Mouse (Mus musculus): ENCODE measurements around the gene Tmem95. TPM values are rescaled to one million over a fixed set of nuclear protein-coding genes. Genes with fewer than 3 reads are reported as not detected.
A peak's percentile ranks its signal among the peaks of the same experiment; 100 is the strongest.
"Not testable (repeated sequence)": the region's sequence is repeated elsewhere in the genome, so short reads cannot be mapped to it uniquely, and the experiment has no call there.

The Tmem95 gene
- polyA plus RNA-seq, 1 experiment from 2014 or later, result not detected

DNA sequence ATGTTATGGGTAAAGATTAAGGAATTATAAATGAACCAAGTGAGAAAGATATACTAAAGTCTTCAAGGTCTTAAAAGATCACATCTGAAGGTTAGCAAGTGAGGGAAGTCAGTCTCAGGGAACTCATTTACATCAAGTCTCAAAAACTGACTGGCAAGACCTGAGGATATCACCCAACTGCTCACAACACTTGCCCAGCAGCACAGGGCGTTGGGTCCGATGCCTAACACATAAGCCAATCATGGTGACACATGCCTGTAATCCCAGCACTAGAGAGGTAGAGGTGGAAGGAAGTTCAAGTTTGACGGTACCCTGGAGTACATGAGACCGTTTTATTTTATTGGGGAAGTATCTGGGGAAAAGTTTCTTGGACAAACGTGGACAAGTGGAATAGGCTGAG is 40.3 kb upstream of the Tmem95 start:
- H3K4me3 ChIP-seq (ENCODE audit: low read length), result no peak overlapping the region

GRCm38 (mm10) chr11:69917379-69917948 is 39.6 kb upstream of the Tmem95 start:
- H3K27ac ChIP-seq (ENCODE audit: low read length), result no peak overlapping the region
- peaks cover 45% of the 10 kb centered on the region for H3K4me1 ChIP-seq (ENCODE audit: control insufficient read depth, insufficient read depth, low read length)
- WGBS, result 78% methylated on average over 8 of the region's 8 CpGs
- H3K36me3 ChIP-seq (ENCODE audit: control insufficient read depth, insufficient read depth), result peaks cover 35% of the 10 kb centered on the region
- H3K4me3 ChIP-seq (ENCODE audit: low read length), result no peak overlapping the region
- ATAC-seq (replicated peaks; ENCODE audit: extremely low read depth, insufficient read depth, low FRiP score), result no peak
- H3K9ac ChIP-seq (ENCODE audit: low read length), result no peak overlapping the region
- H3K9me3 ChIP-seq (replicated peaks; ENCODE audit: control insufficient read depth, low read length), result no peaks in the 10 kb centered on the region
- H3K27me3 ChIP-seq (ENCODE audit: control insufficient read depth, insufficient read depth, low read length), result no peaks in the 10 kb centered on the region
- H3K4me2 ChIP-seq (ENCODE audit: low read depth, low read length), result no peak overlapping the region

More for the DNA sequence above, 40.3 kb upstream of the Tmem95 start:
- Histone ChIP-seq H3K36me3 (ENCODE audit: control insufficient read depth, insufficient read depth) (peaks cover 33% of the 10 kb centered on the region), H3K27ac (ENCODE audit: low read length) (no peak overlapping the region), H3K9me3 (replicated peaks; ENCODE audit: control insufficient read depth, low read length) (no peaks in the 10 kb centered on the region), H3K4me1 (ENCODE audit: control insufficient read depth, insufficient read depth, low read length) (peaks cover 43% of the 10 kb centered on the region), H3K27me3 (ENCODE audit: control insufficient read depth, insufficient read depth, low read length) (no peaks in the 10 kb centered on the region), H3K9ac (ENCODE audit: low read length) (no peak overlapping the region), H3K4me2 (ENCODE audit: low read depth, low read length) (no peak overlapping the region)
- no peak for ATAC-seq (replicated peaks; ENCODE audit: extremely low read depth, insufficient read depth, low FRiP score)
- 76% methylated on average over 5 of the region's 5 CpGs for WGBS

DNA sequence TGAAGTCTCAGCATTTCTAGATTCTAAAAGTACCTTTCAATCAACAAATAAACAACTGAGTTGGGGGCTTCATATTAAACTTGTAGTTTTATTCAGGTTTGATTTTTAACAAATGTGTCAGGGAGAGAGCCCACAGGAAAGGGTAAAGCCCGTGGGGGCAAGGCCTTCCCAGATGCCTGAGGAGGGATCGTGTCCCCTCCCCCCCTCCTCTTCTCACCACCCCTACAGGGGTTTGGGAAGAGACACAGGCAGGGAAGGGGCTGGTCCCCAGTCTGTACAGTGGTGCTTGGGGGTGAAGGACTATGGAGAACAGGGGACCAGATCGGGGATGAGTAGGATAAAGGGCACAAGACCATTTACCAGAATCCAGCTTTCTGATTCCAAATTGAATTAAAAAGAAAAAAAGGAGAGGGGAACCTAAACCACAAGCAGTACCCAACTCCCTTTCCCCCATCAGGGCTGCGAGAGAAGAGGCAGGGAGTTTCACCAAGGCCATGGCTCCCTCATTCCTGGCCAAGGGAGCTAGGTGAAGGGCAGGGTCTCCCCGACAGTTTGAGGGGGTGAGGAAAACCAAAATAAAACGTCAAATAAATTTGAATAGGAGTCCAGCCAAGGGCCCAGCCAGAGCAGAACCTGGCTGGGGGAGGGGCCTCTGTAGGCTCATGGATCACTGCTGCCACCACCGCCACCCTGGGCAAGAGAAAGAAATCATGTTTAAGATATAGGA is 39.0 kb upstream of the Tmem95 start:
- not testable (repeated sequence) for H3K4me2 ChIP-seq (ENCODE audit: low read depth, low read length); H3K27ac ChIP-seq (ENCODE audit: low read length); H3K9ac ChIP-seq (ENCODE audit: low read length); H3K27me3 ChIP-seq (ENCODE audit: control insufficient read depth, insufficient read depth, low read length); H3K4me3 ChIP-seq (ENCODE audit: low read length); ATAC-seq (replicated peaks; ENCODE audit: extremely low read depth, insufficient read depth, low FRiP score); H3K9me3 ChIP-seq (replicated peaks; ENCODE audit: control insufficient read depth, low read length)
- peaks cover 40% of the 10 kb centered on the region for H3K4me1 ChIP-seq (ENCODE audit: control insufficient read depth, insufficient read depth, low read length)
- peaks cover 40% of the 10 kb centered on the region for H3K36me3 ChIP-seq (ENCODE audit: control insufficient read depth, insufficient read depth)
- WGBS, result 60% methylated on average over 7 of the region's 7 CpGs

- H3K4me3 ChIP-seq (ENCODE audit: low read length), result no peak overlapping the region
- peaks cover 40% of the 10 kb centered on the region for H3K4me1 ChIP-seq (ENCODE audit: control insufficient read depth, insufficient read depth, low read length)
- peaks cover 48% of the 10 kb centered on the region for H3K36me3 ChIP-seq (ENCODE audit: control insufficient read depth, insufficient read depth)
- no peaks in the 10 kb centered on the region for H3K27me3 ChIP-seq (ENCODE audit: control insufficient read depth, insufficient read depth, low read length)
- H3K9ac ChIP-seq (ENCODE audit: low read length), result no peak overlapping the region
- H3K9me3 ChIP-seq (replicated peaks; ENCODE audit: control insufficient read depth, low read length), result no peaks in the 10 kb centered on the region
- ATAC-seq (replicated peaks; ENCODE audit: extremely low read depth, insufficient read depth, low FRiP score), result no peak
- no peak overlapping the region for H3K27ac ChIP-seq (ENCODE audit: low read length)
- no peak overlapping the region for H3K4me2 ChIP-seq (ENCODE audit: low read depth, low read length)
- WGBS, result 50% methylated on average over 5 of the region's 5 CpGs
These were observed 38.1 kb upstream of the Tmem95 start for GRCm38 (mm10) chr11:69915667-69916627.

GRCm38 (mm10) chr11:69914917-69915430 is 37.2 kb upstream of the Tmem95 start:
- Histone ChIP-seq H3K4me3 (ENCODE audit: low read length) (peak overlapping the region; percentile 97), H3K27me3 (ENCODE audit: control insufficient read depth, insufficient read depth, low read length) (no peaks in the 10 kb centered on the region), H3K4me2 (ENCODE audit: low read depth, low read length) (peak overlapping the region; percentile 99), H3K36me3 (ENCODE audit: control insufficient read depth, insufficient read depth) (peaks cover 58% of the 10 kb centered on the region), H3K4me1 (ENCODE audit: control insufficient read depth, insufficient read depth, low read length) (peaks cover 40% of the 10 kb centered on the region), H3K9me3 (replicated peaks; ENCODE audit: control insufficient read depth, low read length) (no peaks in the 10 kb centered on the region), H3K9ac (ENCODE audit: low read length) (peak overlapping the region; percentile 94; the same call in 1 of the 2 replicates), H3K27ac (ENCODE audit: low read length) (no peak overlapping the region)
- no peak for ATAC-seq (replicated peaks; ENCODE audit: extremely low read depth, insufficient read depth, low FRiP score)
- 36% methylated on average over 9 of the region's 9 CpGs for WGBS

DNA sequence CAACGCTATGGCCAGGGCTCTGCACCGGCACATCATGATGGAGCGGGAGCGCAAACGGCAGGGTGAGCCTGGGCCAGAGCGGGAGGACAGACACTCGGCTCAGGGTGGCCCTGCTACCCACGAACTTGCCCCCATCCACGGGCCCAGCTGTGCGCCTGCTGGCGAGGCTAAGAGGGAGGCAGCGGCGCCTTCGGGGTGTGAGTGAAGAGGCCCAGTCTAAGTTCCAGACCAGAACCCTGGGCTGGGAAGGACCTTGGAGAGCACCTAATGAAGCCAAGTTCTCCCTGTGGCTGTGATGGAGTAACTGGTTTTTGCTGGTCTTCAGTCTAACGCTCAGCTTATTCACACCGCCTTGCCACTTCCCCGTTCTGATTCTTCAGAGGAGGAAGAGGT is 36.5 kb upstream of the Tmem95 start:
- H3K4me2 ChIP-seq (ENCODE audit: low read depth, low read length), result peak overlapping the region; percentile 99
- H3K27me3 ChIP-seq (ENCODE audit: control insufficient read depth, insufficient read depth, low read length), result no peaks in the 10 kb centered on the region
- peak overlapping the region; percentile 94 for H3K9ac ChIP-seq (ENCODE audit: low read length)
- H3K9me3 ChIP-seq (replicated peaks; ENCODE audit: control insufficient read depth, low read length), result no peaks in the 10 kb centered on the region
- H3K27ac ChIP-seq (ENCODE audit: low read length), result peak overlapping the region; percentile 91
- H3K36me3 ChIP-seq (ENCODE audit: control insufficient read depth, insufficient read depth), result peaks cover 64% of the 10 kb centered on the region
- 3% methylated on average over 17 of the region's 17 CpGs for WGBS
- peak overlapping the region; percentile 97 for H3K4me3 ChIP-seq (ENCODE audit: low read length)
- ATAC-seq (replicated peaks; ENCODE audit: extremely low read depth, insufficient read depth, low FRiP score), result no peak; the same call in 1 of the 2 replicates
- H3K4me1 ChIP-seq (ENCODE audit: control insufficient read depth, insufficient read depth, low read length), result peaks cover 38% of the 10 kb centered on the region

GRCm38 (mm10) chr11:69913554-69914371 is 35.9 kb upstream of the Tmem95 start, which contains the start of gene Gps2:
Gps2 (plus strand) TSS chr11:69913888.
- peak within 1 kb of the TSS; percentile 91 for H3K27ac ChIP-seq (ENCODE audit: low read length)
- peak; percentile 88 for ATAC-seq (replicated peaks; ENCODE audit: extremely low read depth, insufficient read depth, low FRiP score)
- H3K4me3 ChIP-seq (ENCODE audit: low read length), result peak within 1 kb of the TSS; percentile 97
- no peaks in the 10 kb centered on the region for H3K9me3 ChIP-seq (replicated peaks; ENCODE audit: control insufficient read depth, low read length)
- H3K4me1 ChIP-seq (ENCODE audit: control insufficient read depth, insufficient read depth, low read length), result peaks cover 32% of the 10 kb centered on the region
- 2% methylated on average over 61 of the region's 61 CpGs for WGBS
- peak within 1 kb of the TSS; percentile 94 for H3K9ac ChIP-seq (ENCODE audit: low read length)
- H3K27me3 ChIP-seq (ENCODE audit: control insufficient read depth, insufficient read depth, low read length), result no peaks in the 10 kb centered on the region
- H3K4me2 ChIP-seq (ENCODE audit: low read depth, low read length), result peak within 1 kb of the TSS; percentile 99
- peaks cover 68% of the 10 kb centered on the region for H3K36me3 ChIP-seq (ENCODE audit: control insufficient read depth, insufficient read depth)
